Mouse (Mus musculus) heart, embryonic 10.5 days (tissue): ENCODE measurements around the gene Ifngr2. TPM values are rescaled to one million over a fixed set of nuclear protein-coding genes. Genes with fewer than 3 reads are reported as not detected.
A peak's percentile ranks its signal among the peaks of the same experiment; 100 is the strongest.

Experiments
- DNase-seq: peaks from one replicate; pipeline ENCODE4 v3.0.0-alpha.2; 2017; ENCODE audit warnings: low spot score
- H3K27ac ChIP-seq: fragments of 300-500 bp; sonication (generic); 2 replicates; pipeline ENCODE4 v1.5.1; 2016; ENCODE audit warnings: mild to moderate bottlenecking
- H3K27me3 ChIP-seq: fragments of 300-500 bp; sonication (generic); 2 replicates; pipeline ENCODE4 v1.6.1; 2016; ENCODE audit warnings: mild to moderate bottlenecking; ENCODE audit not compliant: poor library complexity, insufficient read depth, severe bottlenecking
- H3K36me3 ChIP-seq: fragments of 300-500 bp; sonication (generic); 2 replicates; pipeline ENCODE4 v1.6.1; 2016; ENCODE audit warnings: mild to moderate bottlenecking, moderate library complexity
- H3K4me1 ChIP-seq: fragments of 300-500 bp; sonication (generic); 2 replicates; pipeline ENCODE4 v1.6.1; 2016; ENCODE audit warnings: mild to moderate bottlenecking
- H3K4me3 ChIP-seq: fragments of 300-500 bp; sonication (generic); 2 replicates; pipeline ENCODE4 v1.5.1; 2016; ENCODE audit warnings: mild to moderate bottlenecking, moderate library complexity
- H3K9me3 ChIP-seq: fragments of 300-500 bp; sonication (generic); 2 replicates; pipeline ENCODE4 v1.6.1; 2016; ENCODE audit warnings: mild to moderate bottlenecking, moderate library complexity
- WGBS: fragments of 180-500 bp; shearing (Covaris S2); methylation state at CpG from one replicate; pipeline ENCODE4 v1.1.7; 2016; 5-methylcytosine and 5-hydroxymethylcytosine counted together
- polyA plus RNA-seq: library from polyadenylated mRNA; unstranded; fragments of >200 nt; fragmentation: Nextera tagmentation; extraction: Ambion mirVana; gene quantifications from 2 replicates; pipeline ENCODE4 v1.2.1, GENCODE M21; 2016

Gene Ifngr2
- 53.7 and 85.6 TPM in 2 replicates for polyA plus RNA-seq

GRCm38 (mm10) chr16:91546836-91547741, at the start of gene Ifngr2:
Gene Ifngr2, plus strand, starts transcription at chr16:91547072.
- Histone ChIP-seq H3K27ac (peak within 1 kb of the TSS; percentile 99), H3K27me3 (no peaks in the 10 kb centered on the region), H3K4me1 (peaks cover 63% of the 10 kb centered on the region), H3K9me3 (no peaks in the 10 kb centered on the region), H3K36me3 (0 out of 2 replicates have a peak, but pooled peaks cover 4% of the 10 kb centered on the region), H3K4me3 (peak within 1 kb of the TSS; percentile 96)
- WGBS, result under 1% methylated on average over 53 of the region's 74 CpGs
- no peak for DNase-seq

GRCm38 (mm10) chr16:91498041-91498440, 48.8 kb upstream of the Ifngr2 start:
- peaks cover 89% of the 10 kb centered on the region for H3K36me3 ChIP-seq
- 89% methylated on average over 7 of the region's 7 CpGs for WGBS
- H3K4me1 ChIP-seq, result no peaks in the 10 kb centered on the region
- DNase-seq, result no peak
- no peaks in the 10 kb centered on the region for H3K9me3 ChIP-seq
- H3K27ac ChIP-seq, result no peak overlapping the region
- H3K4me3 ChIP-seq, result no peak overlapping the region
- H3K27me3 ChIP-seq, result no peaks in the 10 kb centered on the region

GRCm38 (mm10) chr16:91504701-91505100, 42.2 kb upstream of the Ifngr2 start:
- Histone ChIP-seq H3K27me3 (no peaks in the 10 kb centered on the region), H3K27ac (no peak overlapping the region), H3K36me3 (peaks cover 81% of the 10 kb centered on the region), H3K4me1 (no peaks in the 10 kb centered on the region), H3K4me3 (no peak overlapping the region), H3K9me3 (no peaks in the 10 kb centered on the region)
- no peak for DNase-seq
- WGBS, result 88% methylated on average over 7 of the region's 7 CpGs

- H3K9me3 ChIP-seq, result no peaks in the 10 kb centered on the region
- no peak for DNase-seq
- no peaks in the 10 kb centered on the region for H3K4me1 ChIP-seq
- H3K36me3 ChIP-seq, result peaks cover 81% of the 10 kb centered on the region
- 92% methylated on average over 15 of the region's 15 CpGs for WGBS
- H3K27me3 ChIP-seq, result no peaks in the 10 kb centered on the region
- H3K4me3 ChIP-seq, result no peak overlapping the region
- H3K27ac ChIP-seq, result no peak overlapping the region
Observed at GRCm38 (mm10) chr16:91505116-91505601, 41.7 kb upstream of the Ifngr2 start.

- 96% methylated on average over 12 of the region's 12 CpGs for WGBS
- H3K4me1 ChIP-seq, result no peaks in the 10 kb centered on the region
Observed at GRCm38 (mm10) chr16:91506396-91506795, 40.5 kb upstream of the Ifngr2 start.

GRCm38 (mm10) chr16:91512161-91512787, 34.6 kb upstream of the Ifngr2 start:
- Histone ChIP-seq H3K36me3 (peaks cover 17% of the 10 kb centered on the region), H3K9me3 (no peaks in the 10 kb centered on the region), H3K27ac (no peak overlapping the region), H3K27me3 (no peaks in the 10 kb centered on the region), H3K4me1 (no peaks in the 10 kb centered on the region), H3K4me3 (no peak overlapping the region)
- peak; percentile 84 for DNase-seq
- WGBS, result 37% methylated on average over 7 of the region's 7 CpGs

More at GRCm38 (mm10) chr16:91506396-91506795, 40.5 kb upstream of the Ifngr2 start:
- H3K4me3 ChIP-seq, result no peak overlapping the region
- DNase-seq, result no peak
- H3K9me3 ChIP-seq, result no peaks in the 10 kb centered on the region
- H3K27me3 ChIP-seq, result no peaks in the 10 kb centered on the region
- no peak overlapping the region for H3K27ac ChIP-seq
- H3K36me3 ChIP-seq, result peaks cover 69% of the 10 kb centered on the region

- no peak for DNase-seq
- H3K36me3 ChIP-seq, result peaks cover 12% of the 10 kb centered on the region; the same call in 1 of the 2 replicates
- H3K9me3 ChIP-seq, result no peaks in the 10 kb centered on the region
- no peaks in the 10 kb centered on the region for H3K4me1 ChIP-seq
- H3K4me3 ChIP-seq, result no peak overlapping the region
- 86% methylated on average over 6 of the region's 6 CpGs for WGBS
- H3K27ac ChIP-seq, result no peak overlapping the region
- H3K27me3 ChIP-seq, result no peaks in the 10 kb centered on the region
Observed at GRCm38 (mm10) chr16:91513099-91513498, 33.8 kb upstream of the Ifngr2 start.

GRCm38 (mm10) chr16:91517020-91517419, 29.9 kb upstream of the Ifngr2 start:
- H3K4me1 ChIP-seq, result no peaks in the 10 kb centered on the region
- H3K9me3 ChIP-seq, result no peaks in the 10 kb centered on the region
- WGBS, result 54% methylated on average over 7 of the region's 7 CpGs
- H3K27me3 ChIP-seq, result no peaks in the 10 kb centered on the region
- H3K36me3 ChIP-seq, result no peaks in the 10 kb centered on the region
- H3K4me3 ChIP-seq, result no peak overlapping the region
- DNase-seq, result no peak
- H3K27ac ChIP-seq, result no peak overlapping the region

GRCm38 (mm10) chr16:91522040-91522439, 24.8 kb upstream of the Ifngr2 start:
- no peaks in the 10 kb centered on the region for H3K9me3 ChIP-seq
- DNase-seq, result no peak
- H3K4me3 ChIP-seq, result no peak overlapping the region
- H3K4me1 ChIP-seq, result no peaks in the 10 kb centered on the region
- H3K27ac ChIP-seq, result no peak overlapping the region
- no peaks in the 10 kb centered on the region for H3K36me3 ChIP-seq
- H3K27me3 ChIP-seq, result no peaks in the 10 kb centered on the region
- WGBS, result 81% methylated on average over 5 of the region's 5 CpGs

GRCm38 (mm10) chr16:91522479-91523309, 24.2 kb upstream of the Ifngr2 start:
- 75% methylated on average over 18 of the region's 18 CpGs for WGBS

GRCm38 (mm10) chr16:91524206-91524605, 22.7 kb upstream of the Ifngr2 start:
- Histone ChIP-seq H3K27ac (no peak overlapping the region), H3K4me3 (no peak overlapping the region), H3K36me3 (no peaks in the 10 kb centered on the region), H3K9me3 (no peaks in the 10 kb centered on the region), H3K4me1 (0 out of 2 replicates have a peak, but pooled peaks cover 5% of the 10 kb centered on the region), H3K27me3 (no peaks in the 10 kb centered on the region)
- WGBS, result 83% methylated on average over 5 of the region's 5 CpGs
- DNase-seq, result no peak

More at GRCm38 (mm10) chr16:91522479-91523309, 24.2 kb upstream of the Ifngr2 start:
- Histone ChIP-seq H3K4me1 (0 out of 2 replicates have a peak, but pooled peaks cover 5% of the 10 kb centered on the region), H3K9me3 (no peaks in the 10 kb centered on the region), H3K27ac (no peak overlapping the region), H3K4me3 (no peak overlapping the region), H3K36me3 (no peaks in the 10 kb centered on the region), H3K27me3 (no peaks in the 10 kb centered on the region)
- DNase-seq, result no peak

- no peaks in the 10 kb centered on the region for H3K9me3 ChIP-seq
- no peak overlapping the region for H3K4me3 ChIP-seq
- H3K27ac ChIP-seq, result no peak overlapping the region
- 0 out of 2 replicates have a peak, but pooled peaks cover 5% of the 10 kb centered on the region for H3K4me1 ChIP-seq
- no peaks in the 10 kb centered on the region for H3K36me3 ChIP-seq
- WGBS, result 95% methylated on average over 6 of the region's 6 CpGs
- no peak for DNase-seq
- no peaks in the 10 kb centered on the region for H3K27me3 ChIP-seq
Observed at GRCm38 (mm10) chr16:91526274-91526673, 20.6 kb upstream of the Ifngr2 start.
